Mouse (Mus musculus): ENCODE results near the gene Teddm1a. TPM values are rescaled to one million over a fixed set of nuclear protein-coding genes. Genes with fewer than 3 reads are reported as not detected.

Teddm1a gene
- total RNA-seq, 1 experiment: not detected

GRCm38 (mm10) chr1:153918521-153919206 lies 27.1 kb downstream of the Teddm1a start:
- H3K27ac ChIP-seq (ENCODE audit: insufficient read depth, low read depth, low read length, poor library complexity, severe bottlenecking): no peak overlapping the region
- no peak overlapping the region for H3K4me3 ChIP-seq (ENCODE audit: insufficient read depth in 1 of 2, low read depth in 1 of 2, low read length in 2 of 2, poor library complexity in 1 of 2, severe bottlenecking in 1 of 2)
- H3K4me1 ChIP-seq (ENCODE audit: control insufficient read depth in 2 of 2, insufficient read depth in 2 of 2, low read length in 2 of 2, poor library complexity in 1 of 2): no peaks in the 10 kb centered on the region
- TF ChIP-seq ZNF384 (IDR thresholded peaks at IDR 0.05; ENCODE audit: low read depth, low read length) (no peak), ZC3H11A (IDR thresholded peaks at IDR 0.05; ENCODE audit: borderline replicate concordance, low read depth, low read length) (no peak), MAFK (IDR thresholded peaks at IDR 0.05; ENCODE audit: insufficient read depth, low read depth, low read length) (no peak), CHD2 (IDR thresholded peaks at IDR 0.05; ENCODE audit: low read depth, low read length) (no peak), HCFC1 (IDR thresholded peaks at IDR 0.05; ENCODE audit: borderline replicate concordance, insufficient read depth, low read length) (no peak)
- no peaks in the 10 kb centered on the region for H3K9me3 ChIP-seq (ENCODE audit: control insufficient read depth, insufficient read depth, low read depth, low read length)
- no peaks in the 10 kb centered on the region for H3K36me3 ChIP-seq (ENCODE audit: control insufficient read depth, insufficient read depth, low read length, poor library complexity, severe bottlenecking)
- no peak overlapping the region for H3K9ac ChIP-seq (ENCODE audit: insufficient read depth, low read depth, low read length, poor library complexity, severe bottlenecking)
- no peak for DNase-seq (ENCODE audit: low read depth, low spot score)
- in situ Hi-C loops (cut with MboI; ENCODE audit: low sequenced_read_pairs in 2 of 2, unreplicated experiment in 2 of 2): no loop called here

GRCm38 (mm10) chr1:153921642-153922041 lies 30.1 kb downstream of the Teddm1a start:
- H3K9me3 ChIP-seq (ENCODE audit: control insufficient read depth, insufficient read depth, low read depth, low read length): no peaks in the 10 kb centered on the region
- H3K9ac ChIP-seq (ENCODE audit: insufficient read depth, low read depth, low read length, poor library complexity, severe bottlenecking): no peak overlapping the region
- DNase-seq (ENCODE audit: low read depth, low spot score): no peak
- no peaks in the 10 kb centered on the region for H3K4me1 ChIP-seq (ENCODE audit: control insufficient read depth in 2 of 2, insufficient read depth in 2 of 2, low read length in 2 of 2, poor library complexity in 1 of 2)
- H3K27ac ChIP-seq (ENCODE audit: insufficient read depth, low read depth, low read length, poor library complexity, severe bottlenecking): no peak overlapping the region
- TF ChIP-seq HCFC1 (IDR thresholded peaks at IDR 0.05; ENCODE audit: borderline replicate concordance, insufficient read depth, low read length) (no peak), MAFK (IDR thresholded peaks at IDR 0.05; ENCODE audit: insufficient read depth, low read depth, low read length) (no peak), CHD2 (IDR thresholded peaks at IDR 0.05; ENCODE audit: low read depth, low read length) (no peak), ZC3H11A (IDR thresholded peaks at IDR 0.05; ENCODE audit: borderline replicate concordance, low read depth, low read length) (no peak), ZNF384 (IDR thresholded peaks at IDR 0.05; ENCODE audit: low read depth, low read length) (no peak)
- H3K4me3 ChIP-seq (ENCODE audit: insufficient read depth in 1 of 2, low read depth in 1 of 2, low read length in 2 of 2, poor library complexity in 1 of 2, severe bottlenecking in 1 of 2): no peak overlapping the region
- no peaks in the 10 kb centered on the region for H3K36me3 ChIP-seq (ENCODE audit: control insufficient read depth, insufficient read depth, low read length, poor library complexity, severe bottlenecking)
- in situ Hi-C loops (cut with MboI; ENCODE audit: low sequenced_read_pairs in 2 of 2, unreplicated experiment in 2 of 2): no loop called here

GRCm38 (mm10) chr1:153922571-153923021 lies 31.1 kb downstream of the Teddm1a start:
- H3K4me3 ChIP-seq (ENCODE audit: insufficient read depth in 1 of 2, low read depth in 1 of 2, low read length in 2 of 2, poor library complexity in 1 of 2, severe bottlenecking in 1 of 2): no peak overlapping the region
- no peaks in the 10 kb centered on the region for H3K9me3 ChIP-seq (ENCODE audit: control insufficient read depth, insufficient read depth, low read depth, low read length)
- DNase-seq (ENCODE audit: low read depth, low spot score): no peak
- H3K4me1 ChIP-seq (ENCODE audit: control insufficient read depth in 2 of 2, insufficient read depth in 2 of 2, low read length in 2 of 2, poor library complexity in 1 of 2): no peaks in the 10 kb centered on the region
- H3K27ac ChIP-seq (ENCODE audit: insufficient read depth, low read depth, low read length, poor library complexity, severe bottlenecking): no peak overlapping the region
- H3K36me3 ChIP-seq (ENCODE audit: control insufficient read depth, insufficient read depth, low read length, poor library complexity, severe bottlenecking): no peaks in the 10 kb centered on the region
- TF ChIP-seq MAFK (IDR thresholded peaks at IDR 0.05; ENCODE audit: insufficient read depth, low read depth, low read length): no peak
- TF ChIP-seq ZNF384 (IDR thresholded peaks at IDR 0.05; ENCODE audit: low read depth, low read length): no peak
- no peak for TF ChIP-seq ZC3H11A (IDR thresholded peaks at IDR 0.05; ENCODE audit: borderline replicate concordance, low read depth, low read length)
- no peak for TF ChIP-seq CHD2 (IDR thresholded peaks at IDR 0.05; ENCODE audit: low read depth, low read length)
- no peak for TF ChIP-seq HCFC1 (IDR thresholded peaks at IDR 0.05; ENCODE audit: borderline replicate concordance, insufficient read depth, low read length)
- H3K9ac ChIP-seq (ENCODE audit: insufficient read depth, low read depth, low read length, poor library complexity, severe bottlenecking): no peak overlapping the region
- in situ Hi-C loops (cut with MboI; ENCODE audit: low sequenced_read_pairs in 2 of 2, unreplicated experiment in 2 of 2): no loop called here

DNA sequence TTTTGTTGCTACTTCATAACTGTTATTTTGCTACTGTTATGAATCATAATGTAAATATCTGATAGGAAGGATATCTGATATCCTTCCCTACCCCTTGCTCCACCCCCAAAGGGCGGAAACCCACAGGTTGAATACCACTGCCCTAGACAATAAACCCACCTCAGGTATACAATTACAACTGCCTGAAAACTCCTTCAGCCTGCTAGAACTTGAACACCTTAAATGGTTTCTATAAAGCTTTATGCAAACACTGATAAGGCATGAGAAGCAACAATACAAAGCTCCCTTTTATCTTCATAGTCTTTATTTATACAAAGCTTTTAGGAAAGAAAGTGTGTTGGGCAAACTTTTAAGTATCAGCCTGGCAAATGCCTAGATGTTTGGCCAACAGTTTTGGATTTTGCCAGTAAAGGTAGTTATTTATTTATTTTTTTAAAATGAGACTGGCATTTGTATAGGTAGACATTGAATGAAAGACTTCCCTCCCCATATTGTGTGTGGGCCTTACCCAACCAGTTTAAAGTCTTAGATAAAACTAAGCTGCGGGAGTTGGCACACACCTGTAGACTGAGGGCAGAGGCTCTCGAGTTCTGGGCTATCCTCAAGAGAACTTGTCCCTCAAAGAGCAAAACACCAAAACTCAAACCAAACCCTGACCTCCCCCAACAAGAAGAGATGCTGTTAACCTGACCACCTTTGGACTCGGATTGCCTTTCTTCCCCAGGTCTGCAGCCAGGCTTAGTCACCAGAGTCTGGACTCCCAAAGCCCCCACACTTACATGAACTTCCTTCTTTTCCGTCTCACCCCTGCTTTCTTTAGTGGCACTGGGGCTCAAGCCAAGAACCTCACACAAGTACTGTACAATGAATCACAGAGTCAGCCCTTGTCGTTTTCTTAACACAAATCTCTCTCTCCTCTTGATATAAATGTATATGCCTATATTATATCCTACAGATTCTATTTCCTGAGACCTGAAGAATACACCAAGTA lies 33.1 kb downstream of the Teddm1a start:
- H3K4me3 ChIP-seq (ENCODE audit: insufficient read depth in 1 of 2, low read depth in 1 of 2, low read length in 2 of 2, poor library complexity in 1 of 2, severe bottlenecking in 1 of 2): no peak overlapping the region
- H3K9me3 ChIP-seq (ENCODE audit: control insufficient read depth, insufficient read depth, low read depth, low read length): no peaks in the 10 kb centered on the region
- no peaks in the 10 kb centered on the region for H3K4me1 ChIP-seq (ENCODE audit: control insufficient read depth in 2 of 2, insufficient read depth in 2 of 2, low read length in 2 of 2, poor library complexity in 1 of 2)
- H3K36me3 ChIP-seq (ENCODE audit: control insufficient read depth, insufficient read depth, low read length, poor library complexity, severe bottlenecking): no peaks in the 10 kb centered on the region
- in situ Hi-C loops (cut with MboI; ENCODE audit: low sequenced_read_pairs in 2 of 2, unreplicated experiment in 2 of 2): no loop called here
- no peak overlapping the region for H3K9ac ChIP-seq (ENCODE audit: insufficient read depth, low read depth, low read length, poor library complexity, severe bottlenecking)
- no peak overlapping the region for H3K27ac ChIP-seq (ENCODE audit: insufficient read depth, low read depth, low read length, poor library complexity, severe bottlenecking)
- no peak for TF ChIP-seq CHD2 (IDR thresholded peaks at IDR 0.05; ENCODE audit: low read depth, low read length)
- no peak for TF ChIP-seq MAFK (IDR thresholded peaks at IDR 0.05; ENCODE audit: insufficient read depth, low read depth, low read length)
- no peak for TF ChIP-seq ZC3H11A (IDR thresholded peaks at IDR 0.05; ENCODE audit: borderline replicate concordance, low read depth, low read length)
- TF ChIP-seq HCFC1 (IDR thresholded peaks at IDR 0.05; ENCODE audit: borderline replicate concordance, insufficient read depth, low read length): no peak
- TF ChIP-seq ZNF384 (IDR thresholded peaks at IDR 0.05; ENCODE audit: low read depth, low read length): no peak
- DNase-seq (ENCODE audit: low read depth, low spot score): no peak

All from ES-E14 (cell line).